Mouse (Mus musculus) heart, postnatal 0 days (tissue): ENCODE results near the gene Syt9. TPM values are rescaled to one million over a fixed set of nuclear protein-coding genes. Genes with fewer than 3 reads are reported as not detected.

Source experiments
- ATAC-seq: fragments of 200-750 bp; cut with Nextera tagmentation; 2 replicates; pipeline ENCODE4 v1.8.0; 2017; ENCODE audit warnings: low read depth, moderate number of reproducible peaks, moderate library complexity; ENCODE audit not compliant: insufficient read depth
- DNase-seq: peaks from one replicate; pipeline ENCODE4 v3.0.0-alpha.2; 2016; ENCODE audit warnings: low spot score
- H3K27ac ChIP-seq: fragments of 300-500 bp; sonication (generic); 2 replicates; pipeline ENCODE4 v1.5.1; 2014; ENCODE audit warnings: low read depth, mild to moderate bottlenecking
- H3K27me3 ChIP-seq: fragments of 300-500 bp; sonication (generic); 2 replicates; pipeline ENCODE4 v1.6.1; 2014; ENCODE audit warnings: low read length, mixed read lengths; ENCODE audit not compliant: control insufficient read depth, insufficient read depth
- H3K36me3 ChIP-seq: fragments of 300-500 bp; sonication (generic); replicated peaks from 2 replicates; pipeline ENCODE4 v1.6.1; 2014; ENCODE audit warnings: low read length, mixed read lengths; ENCODE audit not compliant: control insufficient read depth, insufficient read depth
- H3K4me1 ChIP-seq: fragments of 300-500 bp; sonication (generic); 2 replicates; pipeline ENCODE4 v1.6.1; 2014; ENCODE audit warnings: antibody characterized with exemption; ENCODE audit not compliant: control insufficient read depth, insufficient read depth
- H3K4me2 ChIP-seq: fragments of 300-500 bp; sonication (generic); 2 replicates; pipeline ENCODE4 v1.6.1; 2014; ENCODE audit warnings: low read depth, mild to moderate bottlenecking, low read length, moderate library complexity
- H3K4me3 ChIP-seq: fragments of 300-500 bp; sonication (generic); 2 replicates; pipeline ENCODE4 v1.5.1; 2014; ENCODE audit warnings: low read depth, low read length
- H3K9ac ChIP-seq: fragments of 300-500 bp; sonication (generic); replicated peaks from 2 replicates; pipeline ENCODE4 v1.6.1; 2014; ENCODE audit warnings: low read depth, low read length, mixed read lengths
- H3K9me3 ChIP-seq: fragments of 300-500 bp; sonication (generic); replicated peaks from 2 replicates; pipeline ENCODE4 v1.6.1; 2016; ENCODE audit warnings: low read length; ENCODE audit not compliant: control insufficient read depth
- CTCF ChIP-seq: IDR thresholded peaks from 2 replicates; pipeline ENCODE4 v1.5.1; 2016; ENCODE audit warnings: antibody characterized with exemption, control low read depth, low read depth
- EP300 ChIP-seq: IDR thresholded peaks from 2 replicates; pipeline ENCODE4 v1.6.1; 2016; ENCODE audit warnings: antibody characterized with exemption, low read depth
- WGBS: fragments of 180-500 bp; shearing (Covaris S2); extraction: QIAGEN DNeasy Blood & Tissue Kit; methylation state at CpG from one replicate; pipeline ENCODE4 v1.1.7; 2014; 5-methylcytosine and 5-hydroxymethylcytosine counted together
- polyA plus RNA-seq: library from polyadenylated mRNA; unstranded; fragments of >200 nt; fragmentation: Nextera tagmentation; extraction: Ambion mirVana; gene quantifications from 2 replicates; pipeline ENCODE4 v1.2.1, GENCODE M21; 2015
- total RNA-seq: library from RNA; depleted of rRNA; stranded (reverse); fragments of >200 nt; gene quantifications from 2 replicates; pipeline ENCODE4 v1.2.3, GENCODE M21; 2014; ENCODE audit warnings: low replicate concordance

Gene Syt9
- total and polyA plus RNA-seq, 2 experiments from 2014 or later, result 0.07 TPM; not detected in 1

GRCm38 (mm10) chr7:107392749-107393148 lies 22.2 kb downstream of the Syt9 start:
- TF ChIP-seq CTCF (no peak), EP300 (no peak)
- DNase-seq, result no peak

GRCm38 (mm10) chr7:107400061-107400799 lies 29.7 kb downstream of the Syt9 start:
- Histone ChIP-seq H3K4me2 (no peak overlapping the region), H3K9ac (no peak overlapping the region), H3K4me1 (no peaks in the 10 kb centered on the region), H3K27ac (no peak overlapping the region), H3K36me3 (no peaks in the 10 kb centered on the region), H3K9me3 (no peaks in the 10 kb centered on the region), H3K27me3 (no peaks in the 10 kb centered on the region), H3K4me3 (no peak overlapping the region)
- no peak for TF ChIP-seq EP300
- TF ChIP-seq CTCF, result no peak
- ATAC-seq (no peak), DNase-seq (no peak)
- 76% methylated on average over 15 of the region's 15 CpGs for WGBS

More at GRCm38 (mm10) chr7:107392749-107393148, 22.2 kb downstream of the Syt9 start:
- ATAC-seq, result no peak
- Histone ChIP-seq H3K4me2 (no peak overlapping the region), H3K4me1 (no peaks in the 10 kb centered on the region), H3K9ac (no peak overlapping the region), H3K27ac (no peak overlapping the region), H3K27me3 (no peaks in the 10 kb centered on the region), H3K4me3 (no peak overlapping the region), H3K9me3 (no peaks in the 10 kb centered on the region), H3K36me3 (no peaks in the 10 kb centered on the region)
- WGBS, result 48% methylated on average over 2 of the region's 2 CpGs

GRCm38 (mm10) chr7:107403261-107403660 lies 32.7 kb downstream of the Syt9 start:
- Histone ChIP-seq H3K36me3 (no peaks in the 10 kb centered on the region), H3K4me2 (no peak overlapping the region), H3K9me3 (no peaks in the 10 kb centered on the region), H3K4me1 (no peaks in the 10 kb centered on the region), H3K9ac (no peak overlapping the region), H3K27me3 (no peaks in the 10 kb centered on the region), H3K27ac (no peak overlapping the region), H3K4me3 (no peak overlapping the region)
- no peak for ATAC-seq
- no peak for DNase-seq
- TF ChIP-seq CTCF (no peak), EP300 (no peak)
- WGBS, result 84% methylated on average over 3 of the region's 3 CpGs

- 74% methylated on average over 6 of the region's 6 CpGs for WGBS
- no peak for TF ChIP-seq EP300
- no peak for TF ChIP-seq CTCF
- Histone ChIP-seq H3K27me3 (no peaks in the 10 kb centered on the region), H3K4me3 (no peak overlapping the region), H3K27ac (no peak overlapping the region), H3K9me3 (no peaks in the 10 kb centered on the region), H3K4me2 (no peak overlapping the region), H3K4me1 (no peaks in the 10 kb centered on the region), H3K36me3 (no peaks in the 10 kb centered on the region), H3K9ac (no peak overlapping the region)
- DNase-seq, result no peak
- no peak for ATAC-seq
Observed at GRCm38 (mm10) chr7:107414928-107415327, 44.4 kb downstream of the Syt9 start.

GRCm38 (mm10) chr7:107417043-107417850 lies 46.7 kb downstream of the Syt9 start:
- H3K36me3 ChIP-seq, result no peaks in the 10 kb centered on the region
- no peak overlapping the region for H3K27ac ChIP-seq
- no peaks in the 10 kb centered on the region for H3K9me3 ChIP-seq
- no peak for DNase-seq
- no peak for ATAC-seq
- H3K4me3 ChIP-seq, result no peak overlapping the region
- WGBS, result 62% methylated on average over 3 of the region's 3 CpGs
- no peak overlapping the region for H3K4me2 ChIP-seq
- H3K9ac ChIP-seq, result no peak overlapping the region
- H3K4me1 ChIP-seq, result no peaks in the 10 kb centered on the region
- TF ChIP-seq CTCF (no peak), EP300 (no peak)
- no peaks in the 10 kb centered on the region for H3K27me3 ChIP-seq
